18 mouse cellular contexts compared by ENCODE assay signal in the genomic region with DNA sequence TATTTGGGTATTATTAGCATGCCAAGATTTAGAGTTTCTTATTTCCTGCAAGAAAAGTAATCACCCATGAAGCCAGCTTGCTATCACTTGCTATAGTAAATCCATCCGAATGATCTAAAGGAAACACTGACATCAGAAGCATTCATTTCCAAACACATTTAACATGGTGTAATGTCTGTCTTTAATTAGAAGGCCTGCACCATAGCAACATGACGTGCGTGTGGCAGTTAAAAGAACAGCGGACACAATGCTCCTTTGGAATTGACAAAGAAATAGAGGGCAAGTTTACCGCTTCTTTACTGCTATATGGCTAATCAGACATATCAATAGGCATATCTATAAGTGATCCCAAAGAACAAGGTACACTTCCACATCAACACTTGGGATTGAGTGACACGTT.
"Had no signal": no experiment of that assay in that cellular context is flagged by ENCODE, and none has a peak within 500 bp of the region (broad histone marks: within the 10 kb centered on the region; RNA-seq: fewer than 3 reads in every experiment).

No protein-coding gene starts in this region.

- H3K36me3 ChIP-seq: midbrain, embryonic 10.5 days; midbrain, embryonic 12.5 days; neural tube, embryonic 13.5 days; neural tube, embryonic 15.5 days had no signal

- H3K27ac ChIP-seq: midbrain, embryonic 10.5 days; midbrain, embryonic 12.5 days; neural tube, embryonic 13.5 days; neural tube, embryonic 15.5 days had no signal

- ATAC-seq: midbrain, embryonic 16.5 days had no signal

- H3K4me1 ChIP-seq: midbrain, embryonic 10.5 days; midbrain, embryonic 12.5 days; neural tube, embryonic 13.5 days; neural tube, embryonic 15.5 days had no signal

- H3K9ac ChIP-seq: lung, embryonic 14.5 days; midbrain, embryonic 12.5 days; neural tube, embryonic 13.5 days; neural tube, embryonic 15.5 days had no signal

- H3K4me3 ChIP-seq: midbrain, embryonic 10.5 days; midbrain, embryonic 12.5 days; myocyte; neural tube, embryonic 13.5 days; neural tube, embryonic 15.5 days had no signal

- H3K4me2 ChIP-seq: lung, embryonic 14.5 days; midbrain, embryonic 12.5 days; neural tube, embryonic 13.5 days; neural tube, embryonic 15.5 days had no signal

- DNase-seq: lung, adult 18-20 months; lung, embryonic 14.5 days; lung, postnatal 10 days; lung, postnatal 4 days; midbrain, embryonic 14.5 days; retina, postnatal 1 day; right cerebral cortex, postnatal 25 days; right cerebral cortex, postnatal 4 days; spleen, adult 18-20 months; thymus, adult 18-20 months; thymus, postnatal 14 days; thymus, postnatal 36 days had no signal

- H3K9me3 ChIP-seq: midbrain, embryonic 10.5 days; midbrain, embryonic 12.5 days; neural tube, embryonic 13.5 days; neural tube, embryonic 15.5 days had no signal

- H3K27me3 ChIP-seq: midbrain, embryonic 12.5 days; neural tube, embryonic 13.5 days; neural tube, embryonic 15.5 days had no signal
